Mouse (Mus musculus) T-helper 2 cell (primary cell): ENCODE data around the gene Pdp2.

Experiments used
- in situ Hi-C: fragments of 300-600 bp; cut with MboI, MseI; formaldehyde crosslinking; loops from one replicate; pipeline ENCODE4 v1.15.1; 2025; ENCODE audit warnings: high pct_unique_total_duplicates

The Pdp2 gene

DNA sequence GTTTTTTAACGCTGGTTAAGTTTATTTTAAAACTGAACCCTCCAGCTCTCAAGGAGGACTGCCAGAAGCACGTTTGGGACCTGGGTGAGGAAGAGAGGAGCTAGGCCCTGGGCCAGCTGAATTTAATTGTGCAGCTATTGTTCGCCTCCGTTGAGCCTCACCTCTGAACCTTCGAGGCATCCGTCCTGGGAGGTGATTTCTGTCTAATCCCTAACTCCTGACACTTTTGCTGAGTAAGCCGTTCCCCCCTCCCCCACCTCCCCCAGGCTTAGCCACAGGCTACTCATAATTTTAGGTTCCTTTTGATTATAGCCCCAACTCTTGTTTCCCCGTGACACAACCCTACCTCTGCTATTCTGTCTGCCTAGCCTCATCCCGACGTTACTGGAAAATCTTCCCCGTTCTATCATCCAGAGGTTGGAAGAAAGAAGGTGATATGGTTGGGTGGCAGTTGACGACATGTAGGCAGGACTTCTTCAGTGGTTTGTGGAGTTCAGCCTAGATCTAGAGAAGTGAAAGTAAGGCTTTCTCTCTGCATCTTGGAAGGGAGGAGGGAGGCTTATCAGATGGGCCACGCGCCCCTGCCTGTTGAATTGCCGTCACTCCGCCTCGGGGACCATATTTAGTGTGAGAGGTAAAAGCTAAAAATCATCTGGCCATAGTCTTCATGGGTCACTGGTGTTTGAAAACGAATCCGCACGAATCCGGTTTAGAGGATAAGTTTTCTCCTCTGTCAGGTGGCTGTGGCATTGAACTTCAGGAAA is 4.7 kb downstream of the Pdp2 start:
- in situ Hi-C loops = loop anchor here (25.0 kb wide), 1 partner anchor 1216 kb away; no protein-coding TSS in a partner anchor

DNA sequence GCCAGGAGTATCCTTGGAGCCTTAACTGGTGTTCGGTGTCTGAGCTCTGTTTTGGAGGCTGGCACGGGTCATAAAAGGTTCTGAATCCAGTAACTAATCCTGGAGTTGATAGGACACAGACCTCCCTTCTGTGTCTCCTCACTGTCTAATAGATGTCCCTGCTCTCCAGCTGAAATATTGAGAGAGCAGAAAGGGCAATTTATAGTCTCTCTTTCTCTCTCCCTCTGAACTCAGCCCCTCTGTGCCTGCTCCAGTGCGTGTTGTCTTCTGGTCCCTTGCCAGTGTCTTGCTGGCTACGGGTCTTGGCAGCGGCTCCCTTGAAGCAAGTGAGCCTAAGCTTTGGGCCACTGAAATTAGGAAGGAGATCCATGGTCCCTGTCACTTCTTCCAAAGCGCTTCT is 6.4 kb downstream of the Pdp2 start:
- in situ Hi-C loops = loop anchor here (25.0 kb wide), 1 partner anchor 1215 kb away; no protein-coding TSS in a partner anchor

DNA sequence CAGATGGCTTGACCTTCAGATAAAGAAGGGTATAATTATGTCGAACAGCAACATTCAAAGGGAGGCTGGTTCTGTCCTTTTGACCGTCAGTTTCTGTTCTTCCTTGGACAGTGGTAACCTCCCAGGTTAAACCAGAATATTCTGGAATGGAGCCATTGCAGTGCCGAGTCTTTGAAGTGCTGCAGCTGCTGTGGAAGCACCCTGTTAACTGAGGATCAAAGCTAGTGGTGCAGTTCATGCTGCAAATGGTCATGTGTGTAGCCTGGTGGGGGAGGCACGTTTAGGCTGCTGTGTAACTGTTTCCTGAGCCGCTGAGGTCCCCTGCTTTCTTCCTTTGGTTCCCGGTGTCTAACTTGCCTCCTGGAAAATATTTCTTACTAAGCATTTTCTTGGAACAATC is 7.2 kb downstream of the Pdp2 start:
- in situ Hi-C loops = loop anchor here (25.0 kb wide), 1 partner anchor 1214 kb away; no protein-coding TSS in a partner anchor

DNA sequence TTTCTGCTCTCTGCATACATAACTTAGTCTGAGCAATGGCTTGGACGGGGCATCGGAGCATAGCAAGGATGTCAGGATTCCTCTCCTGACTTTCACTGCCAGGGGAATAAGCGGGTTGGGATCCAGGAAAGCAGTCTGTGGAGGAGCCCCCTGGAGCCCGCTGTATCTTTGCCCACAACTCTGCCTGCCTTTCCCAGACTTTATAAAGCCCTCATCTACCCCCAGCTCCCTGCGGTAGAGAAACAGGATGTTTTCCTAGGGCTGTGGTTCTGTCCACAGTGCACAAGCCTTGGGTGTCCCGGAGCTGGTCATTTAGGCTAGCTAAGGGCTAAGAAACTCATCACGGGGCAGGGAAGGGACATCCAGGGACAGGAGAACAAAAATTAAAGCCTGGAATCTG is 10.1 kb downstream of the Pdp2 start:
- in situ Hi-C loops = loop anchor here (5.0 kb wide), 1 partner anchor 56 kb away; no protein-coding TSS in a partner anchor

- in situ Hi-C loops = loop anchor here (5.0 kb wide), 1 partner anchor 55 kb away; no protein-coding TSS in a partner anchor
Measured at GRCm38 (mm10) chr8:104601941-104602371, 10.7 kb downstream of the Pdp2 start.

- in situ Hi-C loops = loop anchor here (5.0 kb wide), 1 partner anchor 55 kb away; no protein-coding TSS in a partner anchor
Measured at GRCm38 (mm10) chr8:104602468-104603244, 11.4 kb downstream of the Pdp2 start.

DNA sequence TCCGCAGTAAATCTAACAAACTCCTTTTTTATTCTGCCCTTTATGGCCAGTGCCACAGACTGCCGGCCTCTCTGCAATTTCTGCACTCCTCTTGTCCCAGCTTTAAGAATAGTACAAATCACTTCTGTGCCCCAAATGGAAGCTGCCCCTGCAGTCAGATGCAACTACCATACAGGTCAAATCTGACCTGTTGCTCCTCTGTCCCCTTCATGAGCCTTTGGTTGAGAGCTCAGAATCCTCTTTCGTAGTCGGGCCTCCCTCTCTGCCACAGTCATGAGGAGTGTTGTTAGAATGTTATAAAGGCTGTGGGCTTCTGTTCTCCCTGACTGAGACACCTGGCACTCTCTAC is 12.0 kb downstream of the Pdp2 start:
- in situ Hi-C loops = loop anchor here (5.0 kb wide), 1 partner anchor 54 kb away; no protein-coding TSS in a partner anchor

DNA sequence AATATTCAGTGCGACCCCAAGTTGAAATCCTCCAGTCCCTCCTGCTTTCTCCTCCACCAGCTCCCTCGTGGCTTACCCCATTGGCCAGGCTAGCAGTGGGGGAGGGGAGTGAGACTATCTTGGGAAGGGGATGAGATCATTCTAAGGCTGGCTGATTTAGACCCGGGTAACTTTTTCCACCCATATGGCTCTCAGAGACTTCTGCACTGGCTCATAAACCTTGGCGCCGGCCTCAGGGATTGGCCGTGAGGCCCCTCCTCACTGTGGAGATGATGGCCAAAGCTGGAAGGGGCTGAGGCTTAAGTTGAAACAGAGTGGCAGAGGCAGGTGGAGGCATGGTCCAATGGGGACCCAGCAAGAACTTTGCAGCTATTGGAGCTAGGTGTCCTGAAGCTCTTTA is 15.1 kb downstream of the Pdp2 start:
- in situ Hi-C loops = no loop called here

- in situ Hi-C loops = no loop called here
Measured at GRCm38 (mm10) chr8:104607944-104608343, 16.7 kb downstream of the Pdp2 start.

- in situ Hi-C loops = no loop called here
Measured at GRCm38 (mm10) chr8:104609222-104609621, 18.0 kb downstream of the Pdp2 start.

GRCm38 (mm10) chr8:104610185-104610766 is 19.0 kb downstream of the Pdp2 start:
- in situ Hi-C loops = no loop called here

DNA sequence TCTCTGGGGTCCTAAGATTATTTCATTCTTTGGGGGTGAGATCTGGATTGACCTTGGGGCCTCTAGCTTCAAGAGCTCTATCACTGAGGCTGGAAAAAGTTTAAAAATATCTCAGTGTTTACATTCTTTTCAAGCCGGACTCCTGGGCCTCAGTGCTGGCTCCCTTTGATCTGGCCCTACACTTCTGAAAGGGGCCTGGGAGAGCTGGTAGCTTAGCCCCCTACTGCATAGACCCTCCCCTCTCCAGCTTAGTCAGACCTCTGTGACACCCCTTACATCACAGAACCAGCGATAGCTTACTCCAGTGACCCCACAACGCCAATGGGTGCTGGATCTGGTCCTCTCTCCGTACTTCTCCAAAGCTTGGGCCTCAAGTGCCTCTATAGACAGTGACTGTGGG is 20.4 kb downstream of the Pdp2 start:
- in situ Hi-C loops = no loop called here

DNA sequence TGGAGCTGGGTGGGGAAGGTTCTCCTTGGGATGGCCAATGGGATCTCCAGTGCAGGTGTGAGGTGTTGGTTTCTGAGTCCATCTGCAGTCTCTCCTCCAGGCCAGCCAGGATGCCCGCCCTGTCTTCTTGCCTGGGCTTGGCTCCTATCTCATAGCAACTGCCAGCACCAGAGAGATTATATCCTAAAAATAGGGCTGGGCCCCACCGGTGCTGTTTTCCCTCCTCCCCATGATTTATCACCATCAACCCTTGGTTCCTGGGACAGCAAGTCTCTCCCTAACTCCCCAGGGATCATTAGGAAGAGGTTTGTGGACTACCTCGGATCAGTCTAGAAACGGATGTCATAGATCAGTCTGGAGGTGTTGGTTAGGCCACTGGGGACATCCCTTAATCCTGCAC is 21.9 kb downstream of the Pdp2 start:
- in situ Hi-C loops = no loop called here

DNA sequence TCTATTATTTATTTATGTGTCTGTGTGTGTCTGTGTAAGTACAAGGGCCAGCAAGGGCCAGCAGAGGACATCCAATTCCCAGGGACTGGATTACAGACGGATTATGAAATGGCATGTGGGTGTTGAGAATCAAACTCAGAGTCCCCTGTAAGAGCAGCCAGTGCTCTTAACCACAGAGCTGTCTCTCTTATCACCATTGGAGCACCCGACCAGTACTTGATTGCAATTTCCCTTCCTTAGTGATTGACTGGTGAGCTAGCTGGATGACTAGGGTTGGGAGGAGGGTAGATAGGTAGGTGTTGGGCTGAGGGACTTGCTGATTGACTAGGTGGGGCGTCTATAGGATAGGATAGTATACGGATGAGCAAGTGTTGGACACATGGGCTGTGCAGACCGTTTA is 29.5 kb downstream of the Pdp2 start:
- in situ Hi-C loops = no loop called here

DNA sequence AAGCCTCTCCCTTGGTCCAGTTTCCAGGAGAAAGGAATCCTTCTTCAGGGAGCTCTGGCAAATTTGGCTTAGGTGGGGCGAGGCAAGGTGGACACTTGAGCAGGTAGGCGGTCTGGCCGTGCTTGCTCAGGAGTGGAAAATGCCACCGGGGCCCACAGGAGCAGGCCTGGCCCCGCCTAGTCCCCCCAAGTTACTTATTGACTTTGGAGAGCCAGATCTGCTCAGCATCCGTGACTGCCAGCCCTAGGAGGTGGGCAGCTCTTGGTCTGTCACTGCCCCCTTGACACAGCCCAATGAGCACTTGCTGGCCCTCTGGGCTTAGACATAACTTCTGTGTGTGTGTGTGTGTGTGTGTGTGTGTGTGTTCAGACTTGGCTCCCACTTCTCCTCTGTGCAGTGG is 32.9 kb downstream of the Pdp2 start, which contains the start of gene Cdh16:
Gene Cdh16, minus strand, starts transcription at position 236 of the 400 bp plus-strand sequence.
- in situ Hi-C loops = no loop called here

DNA sequence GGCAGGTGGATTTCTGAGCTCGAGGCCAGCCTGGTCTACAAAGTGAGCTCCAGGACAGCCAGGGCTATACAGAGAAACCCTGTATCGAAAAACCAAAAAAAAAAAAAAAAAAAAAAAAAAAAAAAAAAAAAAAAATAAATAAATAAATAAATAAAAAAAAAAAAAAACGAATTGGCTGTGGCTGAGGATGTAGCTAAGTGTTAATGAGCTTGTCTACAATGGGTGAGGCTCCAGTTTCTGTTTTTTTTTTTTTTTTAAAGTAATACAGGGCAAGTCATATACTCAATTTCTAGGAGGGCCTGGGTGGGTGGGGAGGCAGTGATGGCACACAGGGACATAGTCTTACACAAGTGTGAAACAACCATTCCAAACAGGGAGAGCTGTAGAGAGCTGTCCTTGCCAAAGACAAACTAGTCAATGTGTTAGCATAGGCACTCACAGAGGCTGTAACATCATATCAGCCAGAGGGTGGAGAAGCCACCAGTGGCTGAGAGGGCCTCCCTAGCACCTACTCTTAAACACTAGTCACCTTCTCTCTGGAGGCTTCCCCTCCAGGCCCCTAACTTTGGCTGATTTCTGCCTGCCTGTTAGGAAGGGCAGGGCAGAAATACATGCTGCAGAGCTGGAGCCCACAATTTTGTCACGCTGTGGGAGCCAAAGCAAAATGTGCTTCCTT is 36.0 kb downstream of the Pdp2 start:
- in situ Hi-C loops = no loop called here

GRCm38 (mm10) chr8:104628402-104628801 is 37.2 kb downstream of the Pdp2 start:
- in situ Hi-C loops = no loop called here

DNA sequence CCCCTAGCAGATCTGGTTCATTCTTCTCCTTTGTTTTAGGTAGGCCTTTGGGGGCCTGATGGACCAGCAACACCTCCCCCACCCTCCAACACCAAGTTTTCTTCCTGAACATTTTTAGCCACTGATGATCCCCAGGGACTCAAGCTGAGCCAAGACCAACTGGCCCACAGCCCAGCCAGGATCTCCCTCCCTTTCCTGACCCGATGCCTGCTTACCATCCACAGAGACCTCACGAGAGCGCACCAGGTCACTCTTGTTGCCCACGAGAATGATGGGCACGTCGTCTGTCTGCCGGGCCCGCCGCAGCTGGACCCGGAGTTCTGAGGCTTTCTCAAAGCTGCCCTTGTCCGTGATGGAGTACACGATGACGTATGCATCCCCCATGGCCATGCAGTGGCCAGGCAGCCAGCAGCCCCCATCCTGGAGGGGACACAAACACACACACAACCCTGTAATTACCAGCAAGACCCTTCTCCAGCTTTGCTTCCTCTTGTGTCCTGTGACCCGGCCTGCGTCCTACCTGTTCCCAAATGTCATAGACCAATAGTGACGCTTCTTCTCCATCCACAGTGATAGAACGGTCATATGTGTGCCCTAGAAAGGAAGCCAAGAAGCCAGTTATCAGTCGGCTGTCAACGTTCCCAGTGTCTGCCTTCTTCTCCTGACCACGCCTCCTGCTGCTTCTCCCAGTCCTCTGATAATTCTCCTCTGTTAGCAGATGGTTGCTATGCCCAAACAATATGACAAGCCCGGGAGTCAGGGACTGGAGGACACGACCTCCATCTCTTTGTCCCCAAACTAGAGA is 38.3 kb downstream of the Pdp2 start:
- in situ Hi-C loops = no loop called here

DNA sequence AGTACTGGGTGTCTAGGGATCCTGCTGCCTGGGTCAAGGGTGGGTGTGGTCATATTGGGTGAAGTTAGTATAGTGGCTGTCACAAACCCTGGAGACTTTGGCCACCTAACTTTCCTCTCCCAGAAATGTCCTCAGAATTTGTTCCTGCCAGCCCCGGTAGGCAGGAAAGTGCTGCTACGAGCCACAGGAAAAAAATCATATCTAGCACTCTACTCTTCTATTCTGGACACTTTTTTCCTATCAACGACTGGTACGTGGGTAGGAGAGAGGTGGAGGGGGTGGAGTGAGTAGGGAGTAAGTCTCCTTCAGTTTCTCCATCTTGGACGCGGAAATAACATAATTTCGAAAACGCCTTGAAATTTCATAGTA is 38.8 kb downstream of the Pdp2 start:
- in situ Hi-C loops = no loop called here

DNA sequence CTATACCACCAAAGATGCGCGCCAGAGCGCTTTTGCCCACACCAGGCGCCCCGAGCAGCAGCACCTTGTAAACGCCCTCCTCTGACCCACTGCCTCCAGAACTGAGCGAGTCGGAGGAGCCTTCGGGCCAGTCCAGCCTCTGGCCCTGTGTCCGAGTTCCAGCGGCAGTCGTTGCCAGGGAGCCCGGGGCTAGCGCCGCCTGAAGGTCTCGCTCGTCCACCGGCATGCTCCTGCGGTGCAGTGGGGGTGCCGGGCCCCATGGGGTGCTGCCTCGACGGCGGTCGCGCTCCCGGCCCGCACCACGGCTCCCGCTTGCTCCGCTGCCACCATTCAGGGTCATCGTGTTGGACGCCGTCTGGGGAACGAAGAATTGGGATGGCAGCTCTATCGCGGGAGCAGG is 39.3 kb downstream of the Pdp2 start:
- in situ Hi-C loops = no loop called here
